Mouse (Mus musculus) right cerebral cortex, postnatal 25 days (tissue): ENCODE data around the gene Prg3.

Source experiments
- DNase-seq: peaks from one replicate; pipeline ENCODE4 v3.0.0; 2022

Prg3 gene

GRCm38 (mm10) chr2:84987930-84988329 lies at the start of gene Prg3:
Gene Prg3, plus strand, starts transcription at chr2:84988215.
- no peak for DNase-seq

- no peak for DNase-seq
Measured at GRCm38 (mm10) chr2:84938249-84938946, 49.6 kb upstream of the Prg3 start.

DNA sequence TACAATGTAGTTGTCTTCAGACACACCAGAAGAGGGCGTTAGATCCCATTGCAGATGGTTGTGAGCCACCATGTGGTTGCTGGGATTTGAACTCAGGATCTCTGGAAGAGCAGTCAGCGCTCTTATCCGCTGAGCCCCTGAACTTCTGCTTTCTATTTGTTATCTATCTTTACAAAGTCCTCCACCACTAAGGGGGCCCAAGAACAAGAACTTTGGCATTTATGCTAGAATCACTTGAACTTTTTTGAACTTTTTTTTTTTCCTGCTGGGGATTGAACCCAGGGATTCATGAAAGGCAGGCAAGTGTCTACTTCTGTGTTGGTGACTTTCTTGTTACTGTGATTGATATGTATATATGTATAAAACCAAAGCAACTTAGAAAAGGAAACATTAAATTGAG lies 48.7 kb upstream of the Prg3 start:
- DNase-seq: no peak

DNA sequence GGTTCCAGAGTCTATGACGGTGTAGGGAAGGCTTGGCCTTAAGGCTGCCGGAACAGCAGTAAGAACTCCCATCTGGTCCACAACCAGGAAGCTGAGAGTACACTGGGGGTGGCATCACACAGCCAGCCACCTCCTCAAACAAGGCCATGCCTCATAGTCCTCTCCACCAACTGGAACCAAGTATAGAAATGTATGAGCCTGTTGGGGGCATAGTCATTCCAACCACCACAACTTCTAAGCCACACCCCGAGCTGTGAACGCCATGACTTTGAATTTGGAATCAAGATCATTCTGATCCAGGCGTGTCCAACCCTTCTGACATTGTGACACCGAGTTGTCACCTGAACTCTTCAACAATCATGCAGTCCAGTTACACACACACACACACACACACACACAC lies 48.3 kb upstream of the Prg3 start:
- no peak for DNase-seq

DNA sequence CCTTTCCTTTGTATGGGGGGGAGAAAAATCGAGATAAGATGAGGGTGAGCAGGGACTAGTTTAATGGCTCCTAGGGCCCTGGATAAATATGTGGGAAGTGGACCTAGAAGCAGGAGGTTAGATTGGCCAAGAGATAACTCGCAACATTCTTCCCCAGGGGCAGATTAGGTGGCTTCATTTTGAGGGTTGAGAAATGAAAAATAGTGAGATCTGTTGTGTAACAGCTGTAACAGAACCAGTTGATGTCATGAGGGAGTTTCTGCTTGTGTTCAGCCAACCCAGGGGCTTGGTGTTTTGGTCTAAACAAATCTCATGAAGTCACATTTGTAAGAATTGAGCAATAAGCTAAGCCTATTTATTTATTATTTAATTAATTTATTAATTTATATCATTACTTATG lies 46.7 kb upstream of the Prg3 start:
- no peak for DNase-seq

DNA sequence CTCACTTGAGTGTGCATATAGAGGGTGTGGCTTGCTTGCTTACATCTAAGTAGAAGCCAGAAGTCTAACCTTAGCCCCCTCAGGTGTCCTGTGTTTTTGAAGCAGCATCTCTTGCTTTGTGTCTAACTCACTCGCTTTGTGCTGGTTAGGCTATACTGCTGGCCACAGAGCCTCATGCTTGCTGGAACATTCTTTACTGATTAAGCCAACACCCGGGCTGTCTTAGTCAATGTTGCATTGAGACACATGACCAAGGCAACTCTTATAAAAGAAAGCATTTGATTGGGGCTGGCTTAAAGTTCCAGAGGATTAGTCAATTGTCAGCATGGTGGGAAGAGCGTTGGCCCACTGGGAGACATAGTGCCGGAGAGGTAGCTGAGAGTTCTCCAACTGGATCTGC lies 46.2 kb upstream of the Prg3 start:
- DNase-seq: no peak

DNA sequence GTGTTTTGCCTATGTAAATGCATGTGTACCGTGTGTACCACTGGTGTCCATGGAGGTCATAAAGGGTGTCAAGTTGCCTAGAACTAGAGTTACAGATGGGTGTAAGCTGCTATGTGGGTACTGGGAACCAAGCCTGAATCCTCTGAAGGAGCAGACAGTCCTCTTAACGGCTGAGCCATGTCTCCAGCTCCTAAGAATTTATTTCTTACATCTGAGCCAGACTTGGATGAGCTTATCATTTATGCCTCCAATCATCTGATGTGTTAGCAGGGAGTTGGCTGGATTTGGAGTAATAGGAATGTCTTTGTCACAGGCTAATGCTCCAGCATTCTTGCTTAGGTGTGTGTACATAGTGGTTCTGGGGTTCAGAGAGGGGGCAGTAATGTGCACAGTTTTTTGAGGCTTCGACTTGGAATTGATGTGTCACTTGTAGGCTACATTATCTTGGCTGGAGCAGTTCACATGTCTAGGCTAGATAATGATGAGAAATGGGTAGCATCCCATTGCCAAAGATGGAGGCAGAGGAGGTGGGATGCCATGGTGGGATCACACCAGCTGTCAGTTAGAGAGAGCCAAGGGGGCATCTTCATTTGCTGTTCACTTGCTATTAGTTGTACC lies 40.8 kb upstream of the Prg3 start:
- DNase-seq: no peak

- no peak for DNase-seq
Measured at GRCm38 (mm10) chr2:84948252-84948651, 39.8 kb upstream of the Prg3 start.

GRCm38 (mm10) chr2:84948721-84949120 lies 39.3 kb upstream of the Prg3 start:
- DNase-seq: no peak

GRCm38 (mm10) chr2:84951027-84951426 lies 37.0 kb upstream of the Prg3 start:
- DNase-seq: peak; percentile 12

GRCm38 (mm10) chr2:84952251-84952650 lies 35.8 kb upstream of the Prg3 start:
- no peak for DNase-seq

DNA sequence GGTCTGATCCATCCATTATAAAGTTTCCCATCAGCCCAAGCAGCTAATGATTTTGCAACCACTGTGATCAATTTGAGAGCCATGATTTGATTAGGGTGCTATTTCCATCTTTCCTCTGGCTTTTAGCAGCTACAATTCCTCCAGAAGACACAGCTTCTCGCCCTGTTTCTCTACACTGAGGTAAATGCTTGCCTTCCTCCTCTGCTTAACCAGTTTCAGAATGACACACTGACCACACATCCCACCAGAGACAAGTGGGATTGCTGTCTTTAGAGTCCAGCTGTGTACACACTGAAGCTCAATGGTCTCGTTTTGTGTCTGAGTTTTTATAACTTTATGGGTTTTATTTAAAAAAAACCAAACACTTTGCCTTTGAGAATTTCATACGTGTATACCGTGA lies 35.3 kb upstream of the Prg3 start:
- no peak for DNase-seq

DNA sequence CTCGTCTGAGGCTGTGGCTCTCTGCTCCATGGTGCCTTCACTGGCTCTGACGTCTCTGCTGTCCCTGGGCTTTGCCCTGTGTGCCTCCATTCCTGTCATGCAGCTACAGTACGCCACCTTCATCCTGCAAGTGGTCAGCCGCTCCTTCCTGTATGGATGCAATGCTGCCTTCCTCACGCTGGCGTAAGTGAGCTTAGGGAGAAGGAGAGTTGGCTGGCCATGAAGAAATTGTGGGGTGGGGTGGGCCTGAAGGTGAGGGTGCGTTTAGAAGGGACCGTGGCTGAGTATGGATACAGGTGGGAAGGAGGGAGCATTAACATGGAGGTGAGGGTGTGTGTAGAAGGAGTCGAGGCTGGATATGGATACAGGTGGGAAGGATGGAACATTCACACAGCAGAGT lies 32.6 kb upstream of the Prg3 start:
- no peak for DNase-seq

DNA sequence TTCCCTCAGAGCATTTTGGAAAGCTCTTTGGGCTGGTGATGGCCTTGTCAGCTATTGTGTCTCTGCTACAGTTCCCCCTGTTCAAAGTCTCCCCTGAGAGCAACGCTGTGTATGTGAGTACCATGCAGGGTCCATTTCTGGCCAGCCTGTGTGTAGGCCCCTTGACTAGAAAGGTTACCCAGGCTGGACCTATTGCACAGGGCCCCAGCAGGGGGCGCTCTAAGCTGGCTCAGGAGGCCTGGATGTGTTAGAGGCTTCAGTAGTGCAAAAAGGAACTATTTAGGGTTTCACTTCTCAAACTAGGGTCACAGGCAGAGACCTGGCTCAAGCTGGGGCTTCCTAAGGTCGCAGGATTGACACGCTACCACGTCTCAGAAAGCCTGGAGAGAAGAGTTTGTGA lies 31.7 kb upstream of the Prg3 start:
- peak; percentile 55 for DNase-seq

DNA sequence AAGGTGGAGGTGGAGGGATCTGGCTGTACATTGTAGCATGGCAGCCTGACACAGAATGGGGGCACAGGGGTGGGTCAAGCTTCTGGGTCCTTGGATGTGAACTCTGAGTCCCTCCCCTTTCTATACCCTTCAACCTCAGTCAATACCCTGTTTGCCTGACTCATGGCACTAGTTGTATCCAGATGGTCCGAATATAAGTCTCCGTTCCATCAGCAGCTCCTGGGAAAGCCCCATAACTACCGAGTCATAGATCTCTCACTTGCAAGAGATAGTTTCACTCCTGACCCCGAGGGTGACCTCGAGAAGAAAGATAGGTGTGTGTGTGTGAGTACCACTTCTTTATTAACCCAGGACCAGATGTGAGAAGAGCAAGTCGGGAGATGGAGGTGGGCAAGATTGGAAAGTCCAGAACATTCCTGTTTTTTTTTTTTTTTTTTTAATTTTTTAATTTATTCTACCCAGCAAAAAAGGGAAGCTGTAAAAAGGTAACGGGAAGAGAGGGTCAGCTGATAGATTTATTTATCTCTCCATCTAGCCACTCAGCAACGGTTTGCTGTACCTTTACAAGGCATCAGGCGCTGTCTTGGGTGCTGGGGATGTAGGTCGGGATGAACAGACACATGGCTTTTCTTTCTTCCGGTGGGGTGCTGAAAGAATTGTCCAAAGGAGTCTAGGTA lies 29.3 kb upstream of the Prg3 start:
- no peak for DNase-seq

- DNase-seq: no peak
Measured at GRCm38 (mm10) chr2:84961300-84961699, 26.7 kb upstream of the Prg3 start.

- no peak for DNase-seq
Measured at GRCm38 (mm10) chr2:84961901-84962300, 26.1 kb upstream of the Prg3 start.

DNA sequence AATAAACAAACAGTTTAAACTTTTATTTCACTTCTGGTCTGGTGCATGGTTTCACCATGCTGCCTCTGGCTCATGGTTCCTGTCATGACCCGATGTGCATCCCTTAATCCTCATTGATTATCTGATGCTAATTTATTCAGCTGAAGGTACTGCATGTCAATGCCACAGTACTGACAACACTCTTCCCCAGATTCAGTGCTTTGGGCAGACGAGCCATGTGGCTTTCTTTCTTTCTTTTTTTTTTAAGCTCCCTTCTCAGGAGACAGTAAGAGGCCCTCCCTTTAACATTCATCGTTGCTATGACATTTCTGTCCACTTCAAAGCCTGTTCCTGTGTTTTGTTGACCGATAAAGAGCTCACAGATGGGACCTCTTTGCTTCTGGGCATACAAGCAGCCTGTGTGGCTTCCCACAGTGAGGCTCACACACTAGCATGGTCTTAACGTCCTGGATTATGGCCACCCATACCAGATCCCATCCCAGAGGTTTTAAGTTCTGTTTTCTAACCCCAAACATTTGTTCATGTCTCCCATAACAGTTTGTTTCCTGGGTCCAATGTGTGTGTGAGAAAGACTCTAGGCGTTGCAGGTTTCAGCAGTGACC lies 25.0 kb upstream of the Prg3 start:
- no peak for DNase-seq

- no peak for DNase-seq
Measured at GRCm38 (mm10) chr2:84964111-84964801, 23.8 kb upstream of the Prg3 start.

DNA sequence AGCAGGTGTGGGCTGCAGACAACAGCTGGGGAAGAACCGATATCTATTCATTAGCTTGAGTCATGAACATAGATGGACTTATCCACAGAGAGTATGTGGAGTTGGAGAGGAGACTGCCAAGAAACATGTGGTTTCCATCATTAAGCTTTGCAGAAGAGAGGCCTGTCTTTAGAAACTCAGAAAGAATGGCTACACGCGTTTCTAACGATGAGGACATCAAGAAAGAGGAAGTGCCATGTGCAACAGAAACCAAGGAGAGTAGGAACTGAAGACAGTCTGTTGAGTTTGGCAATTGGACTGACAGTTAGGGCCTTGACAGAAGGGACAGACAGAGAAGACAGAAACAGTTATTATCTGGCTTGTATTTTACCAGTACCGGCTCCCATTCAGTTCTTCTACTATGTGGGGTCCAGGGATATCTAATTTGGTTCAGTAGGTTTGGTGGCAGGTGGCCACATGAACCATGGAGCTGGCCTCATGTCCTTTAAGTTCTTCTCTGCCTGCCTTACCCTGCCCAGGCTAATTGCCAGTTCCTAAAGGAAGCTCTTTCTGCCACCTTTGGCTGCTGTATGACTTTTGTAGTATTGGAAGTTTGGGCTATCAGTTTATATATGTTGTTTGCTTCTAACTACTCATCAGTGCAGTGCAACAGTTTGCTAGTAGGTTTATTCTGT lies 20.6 kb upstream of the Prg3 start:
- no peak for DNase-seq

GRCm38 (mm10) chr2:84975580-84975979 lies 12.4 kb upstream of the Prg3 start:
- DNase-seq: no peak

DNA sequence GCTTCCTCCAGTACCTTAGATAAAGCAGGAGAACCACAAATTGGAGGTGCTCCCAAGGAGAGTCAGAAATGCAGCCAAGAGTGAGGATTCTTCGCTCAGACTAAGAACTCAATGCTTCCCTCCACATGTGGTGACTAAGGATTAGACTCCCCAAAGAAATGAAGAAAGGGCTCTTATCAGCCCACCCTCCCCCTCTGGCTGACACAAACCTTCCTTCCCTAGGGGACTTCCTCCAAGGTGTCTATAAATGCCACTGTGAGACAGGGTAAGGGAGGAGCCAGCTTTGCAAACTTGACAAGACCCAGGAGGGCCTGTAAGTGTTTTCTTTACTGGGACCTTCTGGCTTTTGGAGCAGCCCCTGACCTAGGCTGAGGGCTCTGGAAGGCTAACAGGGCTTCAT lies 7.8 kb upstream of the Prg3 start, which contains the start of gene Prg2:
Prg2 (plus strand) TSS at position 274 of the 400 bp plus-strand sequence.
- no peak for DNase-seq

DNA sequence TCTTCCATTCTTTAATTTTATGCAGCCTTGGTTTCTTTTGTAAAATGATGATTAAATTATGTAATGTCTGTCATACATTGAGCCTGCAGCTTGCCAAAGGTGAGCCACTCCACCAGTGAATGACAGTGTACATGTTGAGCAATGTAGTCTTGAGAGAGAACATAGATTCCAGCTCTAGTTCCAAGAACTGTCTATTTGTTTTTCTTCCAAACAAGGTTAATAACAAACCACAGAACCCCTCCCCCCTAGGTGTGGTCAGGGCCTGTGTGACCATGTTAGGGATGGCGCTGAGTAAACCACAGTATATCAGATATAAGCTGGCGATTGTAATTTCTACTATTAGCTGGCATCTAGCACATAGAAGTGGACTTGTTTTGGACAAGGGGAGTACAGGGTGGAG lies 8.4 kb downstream of the Prg3 start:
- DNase-seq: no peak
